Mouse (Mus musculus) bone marrow macrophage, adult 2 months (primary cell): Measurements from ENCODE around the gene Net1.

ENCODE experiments used
- CTCF ChIP-seq: IDR thresholded peaks from 2 replicates; pipeline ENCODE4 v1.5.1; 2012; ENCODE audit warnings: low read depth, mild to moderate bottlenecking, low read length, moderate library complexity
- POLR2A ChIP-seq: IDR thresholded peaks from 2 replicates; pipeline ENCODE4 v1.6.1; 2012; ENCODE audit warnings: mild to moderate bottlenecking, low read depth, low read length, borderline replicate concordance

DNA sequence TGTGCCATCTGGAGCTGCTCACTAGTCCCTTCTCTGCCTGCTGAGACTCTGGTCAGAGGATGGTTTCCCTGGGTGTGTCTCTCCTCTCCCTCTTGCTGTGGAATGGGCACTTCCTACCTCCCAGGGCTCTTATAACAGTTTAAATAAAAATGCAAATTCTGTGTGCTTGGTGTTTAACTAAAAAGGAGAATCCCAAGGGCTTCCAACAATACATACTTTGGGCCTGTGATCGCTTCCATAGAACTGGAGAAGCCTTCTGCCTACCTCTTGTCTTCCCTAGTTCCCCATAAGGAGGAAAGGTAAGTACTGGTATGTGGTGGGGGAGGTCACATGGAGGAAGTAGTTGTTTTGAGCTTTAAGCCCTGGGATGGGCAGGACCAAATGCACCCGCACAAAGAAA is 63.2 kb downstream of the Net1 start:
- TF ChIP-seq POLR2A: no peak
- TF ChIP-seq CTCF: no peak
